Mouse (Mus musculus) WW6 (cell line): ENCODE measurements around the gene Stag2.

ENCODE experiments used
- DNase-seq: peaks from one replicate; pipeline ENCODE4 v3.0.0-alpha.2; 2013; ENCODE audit warnings: low read depth, low spot score

The Stag2 gene

DNA sequence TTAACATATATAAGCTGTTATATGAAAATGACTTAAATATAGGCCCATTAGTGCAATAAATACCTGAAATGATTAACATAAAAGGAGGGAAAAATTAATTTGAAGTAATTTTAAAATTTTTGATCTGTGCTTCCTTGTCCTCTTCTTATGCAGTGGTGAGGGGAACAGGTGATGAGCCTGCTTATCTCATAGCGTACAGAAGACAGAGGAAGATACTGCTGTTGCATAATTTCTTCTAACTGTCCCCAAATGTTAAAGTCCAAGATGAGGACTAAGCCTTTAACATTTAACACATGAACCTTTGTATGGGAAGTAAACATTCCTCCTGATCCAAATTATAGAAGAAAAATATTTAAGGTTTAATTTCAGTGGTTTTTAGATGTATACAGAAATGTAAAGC, 66.6 kb downstream of the Stag2 start:
- DNase-seq = no peak

DNA sequence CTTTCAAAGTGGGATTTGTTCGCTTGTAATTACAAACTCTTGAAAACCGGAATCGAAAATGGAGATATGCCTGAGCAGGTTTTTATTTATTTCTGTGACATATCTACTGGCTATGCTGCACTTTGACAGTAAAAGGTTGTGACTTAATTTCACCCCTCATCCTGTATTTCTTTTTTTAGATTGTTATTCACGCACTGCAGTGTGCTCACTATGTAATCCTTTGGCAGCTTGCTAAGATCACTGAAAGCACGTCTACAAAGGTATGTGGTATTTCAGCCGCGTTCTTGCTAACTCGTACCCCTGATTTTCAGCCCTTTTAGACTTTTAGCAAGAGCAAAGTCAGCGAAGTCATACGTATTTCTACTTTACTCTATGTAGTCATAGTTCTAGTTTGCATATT, 101.2 kb downstream of the Stag2 start:
- no peak for DNase-seq

DNA sequence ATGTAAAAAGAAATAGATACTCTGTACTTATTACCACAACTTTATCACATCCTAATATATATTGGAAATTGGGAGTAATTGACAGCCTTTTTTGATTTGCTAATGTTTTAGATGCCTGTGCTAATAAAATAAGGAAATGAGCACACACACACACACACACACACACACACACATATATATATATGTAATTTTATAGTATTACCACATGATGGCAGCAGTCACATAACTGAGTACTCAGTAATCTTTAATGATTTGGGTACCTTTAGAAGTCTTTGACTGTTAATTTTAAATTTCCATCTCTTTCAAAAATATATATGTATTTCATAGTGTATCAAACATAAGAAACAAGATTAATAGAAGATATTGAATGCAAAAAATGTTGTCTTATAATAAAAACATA, 123.6 kb downstream of the Stag2 start:
- DNase-seq = no peak

DNA sequence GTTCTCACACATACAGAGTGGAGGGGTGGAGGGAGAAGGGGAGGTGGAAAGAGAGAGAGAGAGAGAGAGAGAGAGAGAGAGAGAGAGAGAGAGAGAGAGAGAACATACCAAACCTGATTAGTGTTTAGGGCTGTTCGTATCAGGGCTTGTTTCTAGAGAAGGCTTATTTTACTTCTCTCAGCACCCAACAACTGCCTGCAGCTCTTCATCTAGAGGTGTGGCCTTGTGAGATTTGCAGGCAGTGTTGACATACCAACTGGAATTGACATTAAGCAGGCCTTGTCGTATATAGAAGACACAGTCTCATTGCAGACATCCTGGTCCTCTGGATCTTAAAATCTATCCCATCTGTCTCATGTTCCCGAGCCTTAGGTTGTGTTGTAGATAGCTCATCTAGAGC, 141.1 kb downstream of the Stag2 start:
- DNase-seq = no peak

DNA sequence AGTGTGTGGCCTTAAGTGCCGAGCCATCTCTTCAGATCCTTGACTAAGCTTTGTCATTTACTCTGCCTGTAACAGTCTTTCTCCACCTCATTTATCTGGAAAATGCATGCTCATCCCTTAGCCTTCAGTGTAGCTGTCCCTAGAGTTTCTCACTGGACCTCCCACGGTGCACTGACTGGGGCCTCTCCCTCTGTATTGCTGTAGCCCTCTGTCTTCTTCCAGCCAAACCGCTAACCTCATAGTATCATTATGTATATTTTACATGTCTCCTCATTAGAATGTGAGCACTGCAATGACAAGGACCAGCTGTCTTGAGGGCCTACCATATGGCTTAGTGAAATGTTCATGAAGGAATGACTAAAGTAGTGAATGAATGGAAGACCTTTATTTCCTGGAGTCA, 166.1 kb downstream of the Stag2 start:
- DNase-seq = no peak

DNA sequence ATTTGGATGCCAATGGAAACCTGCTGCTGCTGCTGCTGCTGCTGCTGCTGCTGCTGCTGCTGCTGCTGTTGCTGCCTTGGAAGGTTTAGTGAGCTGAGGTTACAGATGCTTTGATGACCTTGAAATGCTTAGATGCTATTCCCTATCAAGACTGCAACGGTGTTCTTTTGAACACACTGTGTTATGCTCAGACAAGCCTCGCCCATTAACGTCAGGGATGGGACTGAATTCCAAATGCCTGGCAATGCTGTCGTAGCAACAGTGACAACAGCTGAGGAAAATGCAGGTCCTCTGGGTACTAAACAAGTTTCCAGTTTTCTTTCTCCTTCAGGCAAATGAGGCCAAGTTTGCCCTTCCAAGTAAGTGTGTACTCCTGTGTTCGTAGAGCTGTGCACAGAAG, 171.3 kb downstream of the Stag2 start:
- no peak for DNase-seq

DNA sequence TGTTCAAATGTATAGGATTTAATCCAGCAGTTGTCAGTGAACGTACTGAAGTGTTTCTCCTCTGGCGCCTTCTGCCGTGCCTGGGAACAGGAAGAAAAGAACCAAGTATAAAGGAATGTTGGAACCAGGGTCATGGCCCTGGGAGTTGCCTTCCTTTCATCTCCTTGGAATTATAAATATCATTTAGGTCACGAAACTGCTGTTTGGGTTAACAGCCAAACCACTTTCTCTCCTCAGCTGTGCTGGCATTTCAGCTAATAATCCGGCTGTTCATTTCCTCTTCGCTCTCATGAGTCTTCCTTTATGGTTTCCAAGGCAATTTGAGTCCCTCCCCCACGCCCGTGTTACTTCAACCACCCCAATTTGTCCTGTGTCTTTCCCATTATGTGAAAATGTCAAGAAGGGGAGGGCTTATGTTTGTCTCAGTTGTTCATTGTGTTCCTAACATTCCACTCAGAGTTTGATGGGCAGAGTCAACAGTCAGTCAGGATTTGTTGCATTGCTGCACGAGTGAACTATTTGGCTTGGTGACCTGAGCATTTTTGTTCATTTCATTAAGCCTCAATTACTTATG, 172.2 kb downstream of the Stag2 start:
- DNase-seq = no peak

DNA sequence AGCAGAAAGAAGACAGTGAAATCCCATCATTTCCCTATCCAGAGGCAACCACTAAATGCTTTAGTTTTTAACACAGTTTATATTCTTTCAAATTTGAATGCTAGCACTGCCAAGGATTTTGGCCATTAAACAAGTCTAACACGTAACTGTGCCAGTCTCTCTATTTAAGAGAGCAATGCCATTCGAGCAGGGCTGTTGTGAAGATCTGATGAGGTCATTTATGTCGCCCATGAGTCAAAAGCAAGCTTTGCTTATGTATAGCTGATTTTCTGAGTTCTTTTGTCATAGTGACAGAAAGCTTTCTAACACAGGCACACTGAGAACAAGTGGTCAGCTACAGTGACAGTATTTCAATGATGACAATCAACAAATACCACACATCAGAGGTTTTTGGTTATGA, 175.7 kb downstream of the Stag2 start:
- no peak for DNase-seq
